Mouse (Mus musculus): Measurements from ENCODE around the gene Ndufa12.

DNA sequence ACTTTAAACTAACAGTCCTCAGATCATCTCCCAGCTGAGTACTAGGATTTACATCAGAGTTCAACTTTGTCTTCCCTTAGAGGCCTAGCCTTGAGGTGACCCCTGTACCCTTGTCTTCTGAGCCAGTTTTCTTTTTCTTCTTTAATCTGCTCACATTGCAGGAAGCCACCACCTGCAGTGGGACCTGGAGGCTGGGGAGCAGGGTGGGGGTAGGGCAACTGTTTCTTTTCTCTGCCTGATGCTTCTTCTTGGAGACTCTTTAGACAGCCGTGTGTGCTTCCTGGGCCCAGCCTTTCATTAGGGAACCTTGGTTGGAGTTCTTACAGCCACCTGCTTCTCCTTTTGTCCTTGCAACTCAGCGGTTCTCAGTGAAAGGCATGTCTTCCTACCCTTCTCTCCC, 42.8 kb downstream of the Ndufa12 start:
- TF ChIP-seq CTCF (IDR thresholded peaks at IDR 0.05; ENCODE audit: borderline replicate concordance, control insufficient read depth, extremely low read depth, insufficient read depth, low read length, poor library complexity) (no peak), POLR2A (IDR thresholded peaks at IDR 0.05; ENCODE audit: control insufficient read depth, extremely low read depth, insufficient read depth, low read length, poor library complexity) (no peak)

Data from thymus, adult 2 months (tissue).